Mouse (Mus musculus) cerebellum, adult 9-10 months (tissue): ENCODE results near the gene Ahctf1.
A peak's percentile ranks its signal among the peaks of the same experiment; 100 is the strongest.
"Not testable (repeated sequence)": the region's sequence is repeated elsewhere in the genome, so short reads cannot be mapped to it uniquely, and the experiment has no call there.

Experiments
- DNase-seq: peaks from one replicate; pipeline ENCODE4 v3.0.0; 2022

Gene Ahctf1

GRCm38 (mm10) chr1:179804140-179804881, 831 bp upstream of the Ahctf1 start:
- peak; percentile 80 for DNase-seq

DNA sequence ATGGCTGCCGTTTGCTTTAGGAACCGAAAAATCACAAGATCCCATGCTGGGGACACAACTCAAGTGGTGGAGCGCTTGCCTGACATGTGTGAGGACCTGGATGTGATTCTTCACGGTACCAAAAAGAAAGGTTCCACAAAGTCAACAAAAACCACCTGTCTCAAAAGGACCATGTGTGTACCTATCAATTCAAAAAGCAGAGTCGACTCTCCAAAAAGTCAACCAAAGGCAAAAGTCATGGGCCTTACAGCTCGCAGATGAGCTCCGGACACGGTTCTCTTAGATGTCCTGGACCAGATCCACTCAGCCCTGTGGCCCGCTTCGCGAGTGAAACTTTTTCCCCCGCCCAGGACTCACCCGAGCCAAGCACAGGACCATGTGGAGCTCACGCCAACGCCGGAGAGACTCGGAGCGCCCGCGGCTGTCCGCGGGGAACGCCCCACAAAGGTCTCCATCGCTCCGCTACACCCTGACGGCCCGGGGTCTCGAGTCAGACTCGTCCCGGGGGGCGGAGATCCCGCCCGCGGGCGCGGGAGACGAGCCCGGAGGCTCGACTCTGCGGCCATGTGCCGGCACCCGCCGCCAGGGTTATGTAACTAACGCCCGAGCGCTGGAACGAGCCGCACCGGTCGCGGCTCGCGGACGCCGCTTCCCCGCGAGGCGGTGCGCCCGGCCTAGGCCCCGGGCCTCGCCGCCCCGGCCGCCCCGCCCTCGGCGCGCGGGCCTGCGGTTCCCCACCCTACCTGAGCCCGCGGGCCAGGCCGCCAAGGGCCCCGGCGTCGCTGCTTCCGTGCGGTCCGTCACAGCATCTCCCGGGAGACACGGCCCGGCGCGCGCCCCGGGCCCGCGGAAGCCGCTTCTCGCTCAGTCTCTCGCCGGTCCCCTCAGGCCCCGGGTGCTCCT, 619 bp downstream of the Ahctf1 start, which contains the start of gene Gm10518:
Gene Gm10518 (plus strand): TSS at position 767 of the 903 bp plus-strand sequence.
- DNase-seq = peak; percentile 73

DNA sequence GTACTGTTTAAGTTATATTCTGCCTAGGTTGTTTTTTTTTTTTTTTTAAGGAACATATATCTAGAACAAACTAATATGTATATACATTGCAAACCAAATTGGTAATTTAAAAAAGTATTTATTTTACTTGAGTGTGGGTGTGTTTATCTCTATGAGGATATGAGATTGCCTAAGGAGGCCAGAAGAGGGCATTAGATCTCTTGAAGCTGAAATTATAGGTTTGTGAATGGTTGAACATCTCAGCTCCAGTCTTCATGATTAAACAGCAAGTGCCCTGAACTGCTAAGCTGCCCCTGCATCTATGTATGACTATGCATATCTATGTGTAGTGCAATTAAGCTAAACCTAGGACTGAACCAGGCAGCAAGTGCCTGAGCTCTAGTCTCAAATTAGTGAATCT, 4.7 kb downstream of the Ahctf1 start:
- DNase-seq = no peak

DNA sequence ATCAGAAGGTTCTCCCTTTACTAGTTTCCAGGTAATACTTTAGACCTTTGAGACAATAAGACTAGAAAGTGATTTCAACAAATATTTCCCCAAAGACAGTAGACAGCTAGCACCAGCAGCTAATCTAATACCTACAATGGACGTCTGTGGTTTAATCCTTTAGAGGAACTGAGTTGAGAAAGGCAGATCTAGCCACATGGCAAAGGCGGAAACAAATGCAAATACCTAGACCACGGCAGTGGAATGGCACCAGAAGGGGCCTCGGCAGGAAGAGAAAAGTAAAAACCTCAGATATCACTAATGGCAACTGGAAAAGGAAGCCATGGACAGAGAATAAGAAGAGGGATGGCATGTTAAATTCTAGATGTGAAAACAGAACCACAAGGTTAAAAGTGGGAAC, 16.2 kb downstream of the Ahctf1 start:
- DNase-seq = no peak

- no peak for DNase-seq
Observed at GRCm38 (mm10) chr1:179785502-179785901, 18.0 kb downstream of the Ahctf1 start.

DNA sequence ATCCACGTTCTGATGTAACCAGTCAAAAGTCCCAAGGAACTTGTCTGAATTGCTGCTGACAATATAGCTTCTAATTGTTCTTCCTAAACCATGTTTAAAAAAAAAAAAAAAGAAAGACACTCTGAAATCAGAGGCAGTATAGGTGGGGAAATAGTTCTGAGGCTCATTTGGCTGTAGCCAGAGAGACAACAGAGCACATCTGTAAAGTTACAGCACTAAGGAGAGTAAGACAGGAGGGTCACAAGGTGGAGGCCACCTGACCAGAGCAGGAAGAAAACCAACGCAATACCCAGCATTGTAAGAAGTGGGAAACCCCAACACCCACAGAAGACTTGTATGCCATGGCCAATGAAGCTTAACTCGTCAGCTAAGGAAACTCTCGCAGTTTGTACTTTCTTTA, 19.4 kb downstream of the Ahctf1 start:
- DNase-seq = no peak

DNA sequence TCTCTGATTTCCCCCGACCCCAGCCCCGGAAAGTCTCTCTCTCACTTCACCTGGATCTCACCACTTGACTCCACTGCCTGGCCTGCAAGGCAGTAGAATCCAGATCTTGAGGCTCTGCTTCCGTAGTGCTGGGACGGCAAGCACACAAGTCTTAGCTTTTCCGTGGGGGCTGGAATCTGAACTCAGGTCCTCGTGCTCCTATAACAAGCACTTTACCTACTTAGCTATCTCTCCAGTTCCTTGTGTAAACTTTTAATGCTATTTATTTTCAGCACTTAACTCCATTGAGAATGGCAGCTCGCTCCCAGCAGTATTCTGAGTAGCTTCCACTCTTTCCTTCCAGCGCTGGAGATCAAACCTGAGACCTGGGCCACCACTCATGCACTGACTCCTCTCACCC, 26.6 kb downstream of the Ahctf1 start:
- DNase-seq = no peak

- DNase-seq = no peak
Observed at GRCm38 (mm10) chr1:179760553-179760952, 42.9 kb downstream of the Ahctf1 start.

- no peak for DNase-seq
Observed at GRCm38 (mm10) chr1:179760086-179760485, 43.4 kb downstream of the Ahctf1 start.

- DNase-seq = no peak
Observed at GRCm38 (mm10) chr1:179756477-179756876, 47.0 kb downstream of the Ahctf1 start.

DNA sequence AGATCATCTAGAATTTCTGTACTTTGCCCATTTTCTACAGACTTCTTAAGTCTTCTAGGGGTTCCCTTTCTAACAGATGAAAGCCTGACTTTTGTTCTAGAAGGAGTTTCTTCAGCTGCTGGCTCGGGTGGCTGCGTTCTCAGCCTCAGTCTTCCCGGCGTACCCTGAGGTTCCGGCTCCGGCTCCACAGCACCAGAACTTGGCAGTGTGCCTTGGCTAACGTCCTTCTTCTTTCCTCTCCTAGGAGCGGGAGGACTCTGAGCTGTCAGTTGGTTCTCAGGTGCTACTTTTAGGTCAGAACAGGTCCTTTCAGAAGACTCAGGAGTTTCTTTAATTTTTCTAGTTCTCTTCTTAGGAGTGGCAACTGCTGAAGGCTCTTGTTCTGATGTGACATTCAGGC, 50.5 kb downstream of the Ahctf1 start:
- DNase-seq = peak; percentile 63

DNA sequence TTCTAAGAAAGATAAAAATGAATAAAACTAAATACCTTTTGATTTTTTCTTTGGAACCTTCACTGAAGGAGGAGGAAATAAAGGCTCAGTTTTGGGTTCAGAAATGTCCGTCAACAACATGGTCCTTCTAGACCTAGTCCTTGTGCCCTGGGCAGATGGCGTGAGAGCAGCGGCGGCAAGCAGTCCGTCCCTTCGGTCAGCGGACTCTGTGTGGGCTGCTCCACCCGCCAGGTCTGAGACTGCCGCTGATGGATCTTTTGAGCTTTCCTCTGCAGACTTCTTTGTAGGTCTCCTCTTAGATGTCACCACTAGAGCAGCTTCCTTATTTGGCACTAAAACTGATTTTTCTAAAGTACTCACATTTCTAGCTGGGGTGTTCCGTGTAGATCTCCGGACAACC, 51.2 kb downstream of the Ahctf1 start:
- no peak for DNase-seq

DNA sequence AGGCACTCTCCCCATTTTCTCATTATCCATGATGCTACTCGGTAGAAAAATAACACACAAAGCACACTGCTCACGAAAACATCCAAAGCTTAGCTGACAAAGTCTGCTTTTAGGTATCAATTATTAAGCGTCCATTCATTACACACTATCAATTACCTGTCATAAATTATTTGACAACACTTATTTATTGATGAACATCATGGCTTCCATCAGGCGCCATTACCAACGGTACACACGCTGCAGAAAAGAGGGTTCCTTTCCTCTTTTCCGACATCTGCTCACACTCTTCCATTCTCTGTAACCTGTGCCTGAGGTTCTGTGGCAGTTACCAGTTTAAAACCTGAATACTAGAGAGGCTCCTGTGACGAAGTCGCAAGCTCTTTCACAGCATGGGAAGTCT, 58.3 kb downstream of the Ahctf1 start, which contains the start of gene Kif28:
Gene Kif28 (minus strand): TSS at position 101 of the 400 bp plus-strand sequence.
- no peak for DNase-seq

DNA sequence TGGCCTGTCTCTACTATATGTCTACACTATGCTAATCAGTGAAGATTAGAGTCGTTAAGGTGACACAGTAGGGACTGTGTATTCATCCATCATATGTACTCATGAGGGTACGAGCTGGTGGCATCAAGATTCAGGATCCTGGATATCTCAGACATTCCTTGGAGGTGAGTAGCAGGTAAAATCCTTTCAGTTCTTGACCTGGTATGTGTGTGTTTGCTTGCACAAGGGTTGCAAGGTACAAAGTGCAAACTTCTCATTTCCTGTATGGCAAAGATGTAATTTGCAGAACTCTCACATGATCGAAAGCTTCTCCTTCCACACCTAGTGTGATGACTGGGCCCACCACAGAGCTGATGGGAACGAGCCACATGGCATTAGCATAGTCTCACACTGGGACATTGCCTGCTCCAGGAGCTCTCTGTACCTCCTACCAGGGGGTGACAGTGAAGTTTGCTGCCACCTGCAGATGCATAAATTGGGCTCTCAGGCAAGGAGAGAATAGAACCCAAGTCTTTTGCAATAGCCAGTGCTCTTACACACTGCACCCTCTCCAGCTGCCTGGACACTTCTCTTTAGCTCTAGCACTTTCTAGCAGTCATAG, 59.8 kb downstream of the Ahctf1 start:
- no peak for DNase-seq

GRCm38 (mm10) chr1:179736483-179736882, 67.0 kb downstream of the Ahctf1 start:
- DNase-seq = no peak

GRCm38 (mm10) chr1:179734500-179735474, 68.7 kb downstream of the Ahctf1 start:
- DNase-seq = peak; percentile 70

GRCm38 (mm10) chr1:179731391-179731790, 72.1 kb downstream of the Ahctf1 start:
- DNase-seq = no peak

GRCm38 (mm10) chr1:179728661-179729060, 74.8 kb downstream of the Ahctf1 start:
- DNase-seq = no peak

GRCm38 (mm10) chr1:179722811-179723469, 80.5 kb downstream of the Ahctf1 start:
- DNase-seq = no peak

GRCm38 (mm10) chr1:179715786-179716185, 87.7 kb downstream of the Ahctf1 start:
- DNase-seq = no peak

GRCm38 (mm10) chr1:179715289-179715688, 88.2 kb downstream of the Ahctf1 start:
- not testable (repeated sequence) for DNase-seq

GRCm38 (mm10) chr1:179713367-179713766, 90.1 kb downstream of the Ahctf1 start:
- DNase-seq = no peak
